11 mouse cellular contexts compared by ENCODE assay signal in the genomic region with DNA sequence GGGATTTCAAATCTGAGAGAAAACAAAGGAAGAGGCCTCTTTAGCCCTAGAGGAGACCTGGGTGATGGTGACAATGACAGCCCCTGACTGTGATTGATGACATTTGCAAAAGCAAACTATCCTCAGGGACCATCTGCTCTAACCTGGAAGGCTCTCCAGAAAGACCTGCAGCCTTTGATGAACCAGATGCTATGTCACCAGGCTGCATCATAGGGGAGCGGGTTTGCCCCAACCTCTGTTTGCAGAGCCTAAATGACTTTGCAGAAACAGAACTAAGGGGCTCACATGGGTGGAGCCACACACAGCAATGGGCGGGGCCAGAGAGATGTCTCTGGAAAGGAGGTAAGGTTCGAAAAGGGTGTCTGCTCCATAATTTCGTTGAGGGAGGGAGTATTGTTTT.
A peak's percentile ranks its signal among the peaks of the same experiment; 100 is the strongest.
DNase-seq lines count a peak whose midpoint lies in the region; ATAC-seq and TF ChIP-seq lines count a peak whose summit lies in the region.
"Had no signal": no experiment of that assay in that cellular context is flagged by ENCODE, and none has a peak within 500 bp of the region (broad histone marks: within the 10 kb centered on the region; RNA-seq: fewer than 3 reads in every experiment).

No protein-coding gene starts in this region.

- peak; percentile 26 for DNase-seq in liver
- no peak for DNase-seq in liver, postnatal 0 days
- DNase-seq in embryo, embryonic 10 days (ENCODE audit: low spot score), result peak; percentile 64
- no peak for DNase-seq in embryonic facial prominence, embryonic 14.5 days (ENCODE audit: low spot score)
- no peak for DNase-seq in adrenal gland, postnatal 25 days
- no peak for DNase-seq in right cerebral cortex, postnatal 14 days
- DNase-seq: lung, postnatal 4 days; right cerebral cortex, adult 18-20 months had no signal

- no peaks in the 10 kb centered on the region for H3K36me3 ChIP-seq in liver, postnatal 0 days (replicated peaks; ENCODE audit: insufficient read depth, low read length)
- no peaks in the 10 kb centered on the region for H3K36me3 ChIP-seq in embryonic facial prominence, embryonic 14.5 days (ENCODE audit: control insufficient read depth, insufficient read depth, low read length)
- H3K36me3 ChIP-seq in neural tube, embryonic 14.5 days (ENCODE audit: control insufficient read depth, insufficient read depth, low read length), result no peaks in the 10 kb centered on the region
- H3K36me3 ChIP-seq: limb, embryonic 15.5 days had no signal

- H3K9ac ChIP-seq in liver, postnatal 0 days (replicated peaks), result no peak overlapping the region
- no peak overlapping the region for H3K9ac ChIP-seq in embryonic facial prominence, embryonic 14.5 days (ENCODE audit: low read depth, low read length)
- H3K9ac ChIP-seq in neural tube, embryonic 14.5 days (replicated peaks; ENCODE audit: low read depth, low read length), result no peak overlapping the region
- H3K9ac ChIP-seq: limb, embryonic 15.5 days had no signal

- H3K4me2 ChIP-seq in liver, postnatal 0 days (ENCODE audit: low read depth, low read length), result no peak overlapping the region
- H3K4me2 ChIP-seq in embryonic facial prominence, embryonic 14.5 days (ENCODE audit: low read depth, low read length), result no peak overlapping the region
- H3K4me2 ChIP-seq in neural tube, embryonic 14.5 days (ENCODE audit: low read depth, low read length), result no peak overlapping the region
- H3K4me2 ChIP-seq: limb, embryonic 15.5 days had no signal

- H3K9me3 ChIP-seq in liver, postnatal 0 days (ENCODE audit: low read length), result no peaks in the 10 kb centered on the region
- H3K9me3 ChIP-seq in embryonic facial prominence, embryonic 14.5 days (ENCODE audit: control insufficient read depth, low read length), result no peaks in the 10 kb centered on the region
- no peaks in the 10 kb centered on the region for H3K9me3 ChIP-seq in neural tube, embryonic 14.5 days (ENCODE audit: control insufficient read depth, low read length)
- H3K9me3 ChIP-seq: limb, embryonic 15.5 days had no signal

- 42% methylated on average over 4 of the region's 4 CpGs for WGBS in liver, postnatal 0 days (ENCODE audit: insufficient replicate concordance)
- 54% methylated on average over 4 of the region's 4 CpGs for WGBS in embryonic facial prominence, embryonic 14.5 days
- 58% methylated on average over 4 of the region's 4 CpGs for WGBS in neural tube, embryonic 14.5 days

- H3K4me3 ChIP-seq in liver, postnatal 0 days (ENCODE audit: low read depth, low read length), result no peak overlapping the region
- H3K4me3 ChIP-seq in embryonic facial prominence, embryonic 14.5 days (ENCODE audit: low read depth, low read length), result no peak overlapping the region
- H3K4me3 ChIP-seq in neural tube, embryonic 14.5 days (ENCODE audit: low read depth, low read length), result no peak overlapping the region
- H3K4me3 ChIP-seq: layer of hippocampus, adult 2 months; limb, embryonic 15.5 days had no signal

- no peaks in the 10 kb centered on the region for H3K27me3 ChIP-seq in liver, postnatal 0 days (ENCODE audit: insufficient read depth, low read length)
- H3K27me3 ChIP-seq in embryonic facial prominence, embryonic 14.5 days (replicated peaks; ENCODE audit: control insufficient read depth, insufficient read depth, low read length), result no peaks in the 10 kb centered on the region
- H3K27me3 ChIP-seq in neural tube, embryonic 14.5 days (ENCODE audit: control insufficient read depth, insufficient read depth, low read length), result no peaks in the 10 kb centered on the region
- H3K27me3 ChIP-seq: limb, embryonic 15.5 days had no signal

- TF ChIP-seq CTCF in liver, postnatal 0 days (IDR thresholded peaks at IDR 0.05; ENCODE audit: low read depth), result no peak

- no peak for TF ChIP-seq EP300 in liver, postnatal 0 days (IDR thresholded peaks at IDR 0.05; ENCODE audit: low read depth)

- no peaks in the 10 kb centered on the region for H3K4me1 ChIP-seq in liver, postnatal 0 days (ENCODE audit: insufficient read depth)
- H3K4me1 ChIP-seq in embryonic facial prominence, embryonic 14.5 days (ENCODE audit: control insufficient read depth, insufficient read depth, low read length), result peaks cover 10% of the 10 kb centered on the region
- no peaks in the 10 kb centered on the region; the same call in 1 of the 2 replicates for H3K4me1 ChIP-seq in neural tube, embryonic 14.5 days (ENCODE audit: control insufficient read depth, insufficient read depth, low read length)

- no peak overlapping the region for H3K27ac ChIP-seq in liver, postnatal 0 days (ENCODE audit: low read depth)
- H3K27ac ChIP-seq in embryonic facial prominence, embryonic 14.5 days (replicated peaks; ENCODE audit: low read depth, low read length), result no peak overlapping the region
- no peak overlapping the region for H3K27ac ChIP-seq in neural tube, embryonic 14.5 days (ENCODE audit: low read depth, low read length)
- H3K27ac ChIP-seq: limb, embryonic 15.5 days had no signal

- ATAC-seq in liver, postnatal 0 days, result no peak
- ATAC-seq in embryonic facial prominence, embryonic 14.5 days (ENCODE audit: low read depth), result 0 out of 2 replicates have a peak, but pooled peaks have one; percentile 15
- ATAC-seq in neural tube, embryonic 14.5 days (ENCODE audit: low read depth), result peak; percentile 26; the same call in 1 of the 2 replicates

Comparison
In these comparisons a context has a peak if more than half of its experiments do, and no peak if none do; other contexts are left out.
1. DNase-seq: peak in liver (single experiment) and embryo, embryonic 10 days (single experiment); none in liver, postnatal 0 days (single experiment), embryonic facial prominence, embryonic 14.5 days (single experiment), adrenal gland, postnatal 25 days (single experiment) and right cerebral cortex, postnatal 14 days (single experiment).